Mouse (Mus musculus) erythroid progenitor cell, adult 5-6 weeks (primary cell): ENCODE measurements around the gene Kctd18. TPM values are rescaled to one million over a fixed set of nuclear protein-coding genes. Genes with fewer than 3 reads are reported as not detected.
"Not testable (repeated sequence)": the region's sequence is repeated elsewhere in the genome, so short reads cannot be mapped to it uniquely, and the experiment has no call there.

Experiments
- ATAC-seq: replicated peaks from 2 replicates; pipeline ENCODE4 v1.8.0; 2016; ENCODE audit warnings: moderate number of reproducible peaks, mild to moderate bottlenecking, moderate TSS enrichment, inconsistent platforms; ENCODE audit not compliant: poor library complexity, low FRiP score, severe bottlenecking
- total RNA-seq, 2 experiments: library from RNA; stranded (forward) in 1 of 2; stranded (reverse) in 1 of 2; fragments of 150-400 nt in 1 of 2; fragments of 186-747, 209-891 nt in 1 of 2; gene quantifications; 2 replicates each; pipeline versions ENCODE4 v1.2.3 to v1.2.4; 2015 to 2017; ENCODE audit warnings: low replicate concordance in 2 of 2

Kctd18 gene
- total RNA-seq (2015; ENCODE audit: low replicate concordance) (7.6 TPM in 1 of 2 replicates, not detected in the other), total RNA-seq (2017; ENCODE audit: low replicate concordance) (1.4 and 11.9 TPM in 2 replicates)

GRCm38 (mm10) chr1:58018856-58019255, at the start of gene Kctd18:
Gene Kctd18, minus strand, starts transcription at chr1:58018956.
- ATAC-seq = no peak

- ATAC-seq = no peak
Observed at GRCm38 (mm10) chr1:58065606-58066005, 46.9 kb upstream of the Kctd18 start.

- no peak for ATAC-seq
Observed at GRCm38 (mm10) chr1:58065151-58065550, 46.4 kb upstream of the Kctd18 start.

- no peak for ATAC-seq
Observed at GRCm38 (mm10) chr1:58062131-58062530, 43.4 kb upstream of the Kctd18 start.

GRCm38 (mm10) chr1:58058846-58059245, 40.1 kb upstream of the Kctd18 start:
- no peak for ATAC-seq

- no peak for ATAC-seq
Observed at GRCm38 (mm10) chr1:58056939-58057338, 38.2 kb upstream of the Kctd18 start.

- ATAC-seq = no peak
Observed at GRCm38 (mm10) chr1:58056074-58056807, 37.5 kb upstream of the Kctd18 start.

GRCm38 (mm10) chr1:58055598-58055997, 36.8 kb upstream of the Kctd18 start:
- ATAC-seq = no peak

GRCm38 (mm10) chr1:58049126-58049525, 30.4 kb upstream of the Kctd18 start:
- ATAC-seq = no peak

GRCm38 (mm10) chr1:58046721-58047290, 28.1 kb upstream of the Kctd18 start:
- ATAC-seq = no peak

- no peak for ATAC-seq
Observed at GRCm38 (mm10) chr1:58045546-58045945, 26.8 kb upstream of the Kctd18 start.

- no peak for ATAC-seq
Observed at GRCm38 (mm10) chr1:58045076-58045475, 26.3 kb upstream of the Kctd18 start.

GRCm38 (mm10) chr1:58037306-58037705, 18.6 kb upstream of the Kctd18 start:
- ATAC-seq = not testable (repeated sequence)

GRCm38 (mm10) chr1:58031160-58031769, 12.5 kb upstream of the Kctd18 start:
- ATAC-seq = 0 out of 2 replicates have a peak, but pooled peaks have one; percentile 64

GRCm38 (mm10) chr1:58030156-58030871, 11.6 kb upstream of the Kctd18 start:
- no peak for ATAC-seq

- ATAC-seq = peak; percentile 53; the same call in 1 of the 2 replicates
Observed at GRCm38 (mm10) chr1:58029636-58030117, 10.9 kb upstream of the Kctd18 start, which contains the start of gene Aox1. Gene Aox1, plus strand, starts transcription at chr1:58029931.

- ATAC-seq = no peak
Observed at GRCm38 (mm10) chr1:58027707-58028106, 9.0 kb upstream of the Kctd18 start.

- not testable (repeated sequence) for ATAC-seq
Observed at GRCm38 (mm10) chr1:58006388-58006787, 12.4 kb downstream of the Kctd18 start.

GRCm38 (mm10) chr1:57998146-57998545, 20.6 kb downstream of the Kctd18 start:
- no peak for ATAC-seq

GRCm38 (mm10) chr1:57996133-57996615, 22.6 kb downstream of the Kctd18 start:
- peak; percentile 80 for ATAC-seq
